Mouse (Mus musculus): ENCODE results near the gene Mttp.
A peak's percentile ranks its signal among the peaks of the same experiment; 100 is the strongest.
"Not testable (repeated sequence)": the region's sequence is repeated elsewhere in the genome, so short reads cannot be mapped to it uniquely, and the experiment has no call there.

The Mttp gene

DNA sequence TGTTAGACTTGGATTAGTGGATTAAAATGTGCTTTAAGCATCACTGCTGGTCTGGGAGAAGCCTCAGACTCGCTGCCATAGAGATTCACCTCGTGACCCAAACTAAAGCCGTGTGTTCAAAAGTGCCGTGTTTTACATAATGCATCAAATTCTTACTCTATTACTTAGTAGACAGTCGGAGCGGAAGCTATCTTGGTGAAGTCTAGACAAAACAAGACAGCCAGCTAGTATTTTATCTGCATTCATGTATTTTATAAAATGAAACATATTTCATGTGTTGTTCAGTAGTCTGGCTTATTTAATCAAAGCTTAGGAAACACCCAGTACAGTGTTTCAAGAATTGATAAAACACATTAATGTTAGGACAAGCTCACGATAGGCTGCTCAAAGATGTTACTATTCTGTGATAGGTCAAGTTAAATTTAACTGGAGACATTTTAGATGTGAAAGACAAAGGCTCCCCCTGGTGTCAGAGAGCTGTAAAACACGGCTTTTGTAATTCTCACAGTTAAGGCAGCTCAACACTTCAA, at the start of gene Mttp:
TSS of gene Mttp (minus strand) at position 327 of the 530 bp plus-strand sequence.
- DNase-seq (ENCODE audit: low read depth, low spot score), result peak; percentile 83

GRCm38 (mm10) chr3:138193683-138194302, 49.0 kb upstream of the Mttp start, which contains the start of gene 4930579F01Rik:
4930579F01Rik (minus strand) TSS chr3:138193825.
- no peak for DNase-seq (ENCODE audit: low read depth, low spot score)

DNA sequence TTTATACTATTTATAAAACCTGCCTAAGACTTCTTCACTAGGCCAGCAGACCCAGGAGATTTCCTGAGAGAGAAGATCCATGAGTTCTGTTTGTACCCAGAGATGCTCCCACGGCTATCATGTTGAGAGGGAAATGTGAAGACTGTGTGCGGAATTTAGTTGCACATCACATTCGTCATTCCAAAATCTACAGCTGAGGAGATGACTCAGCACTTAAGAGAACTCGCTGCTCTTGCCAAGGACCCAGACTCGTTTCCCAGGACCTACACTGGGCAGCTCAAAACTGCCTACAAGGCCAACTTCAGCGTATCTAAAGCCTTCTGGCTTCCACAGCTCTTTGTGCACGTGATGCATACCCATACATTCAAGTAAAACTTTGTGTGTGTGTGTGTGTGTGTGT, 47.5 kb upstream of the Mttp start:
- no peak for DNase-seq (ENCODE audit: low read depth, low spot score)

DNA sequence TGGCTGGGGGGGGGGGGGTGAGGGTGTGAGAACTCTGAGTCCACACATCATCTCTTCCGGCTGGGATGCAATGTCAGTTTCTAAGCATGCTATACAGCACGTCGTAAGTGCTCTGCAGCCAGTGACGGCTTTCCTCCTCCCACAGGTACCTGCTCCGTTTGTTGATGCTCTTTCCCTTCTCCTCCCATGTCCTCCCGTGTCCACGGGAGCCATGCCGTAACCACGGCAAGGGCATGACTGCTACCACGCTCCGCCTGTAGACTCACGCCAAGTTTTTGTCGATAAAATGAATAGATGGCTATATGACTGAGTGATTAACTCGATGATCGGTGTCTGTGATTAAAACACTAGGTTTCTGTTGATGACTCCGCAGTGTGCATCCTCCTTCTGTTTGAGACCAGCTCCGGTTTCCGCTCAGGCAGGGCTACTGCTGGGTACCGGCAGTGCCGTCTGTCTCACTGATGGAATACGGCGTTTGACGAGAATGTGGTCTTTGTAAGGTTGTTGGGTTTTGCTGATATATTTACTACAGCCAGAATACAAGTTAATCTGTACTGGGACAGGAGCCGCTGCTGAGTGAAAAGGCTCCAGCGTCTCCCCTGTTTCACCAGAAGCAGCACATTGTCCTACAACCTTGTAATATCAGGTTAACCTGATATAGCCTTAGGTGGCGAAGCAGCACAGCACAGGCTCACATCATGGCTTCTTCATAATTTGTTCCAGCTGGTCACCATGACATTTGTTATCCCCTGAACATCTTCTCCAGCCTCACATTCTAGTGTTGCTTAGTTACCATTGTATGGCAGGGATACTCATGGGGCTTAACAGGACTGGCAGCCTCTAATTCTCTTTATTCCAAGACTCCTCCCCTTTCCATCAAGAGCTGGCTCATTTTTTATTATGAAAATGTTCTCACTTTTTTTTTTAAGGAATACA, 41.5 kb upstream of the Mttp start:
- DNase-seq (ENCODE audit: low read depth, low spot score), result no peak

- DNase-seq (ENCODE audit: low read depth, low spot score), result no peak
Observed at GRCm38 (mm10) chr3:138185290-138185689, 40.5 kb upstream of the Mttp start.

DNA sequence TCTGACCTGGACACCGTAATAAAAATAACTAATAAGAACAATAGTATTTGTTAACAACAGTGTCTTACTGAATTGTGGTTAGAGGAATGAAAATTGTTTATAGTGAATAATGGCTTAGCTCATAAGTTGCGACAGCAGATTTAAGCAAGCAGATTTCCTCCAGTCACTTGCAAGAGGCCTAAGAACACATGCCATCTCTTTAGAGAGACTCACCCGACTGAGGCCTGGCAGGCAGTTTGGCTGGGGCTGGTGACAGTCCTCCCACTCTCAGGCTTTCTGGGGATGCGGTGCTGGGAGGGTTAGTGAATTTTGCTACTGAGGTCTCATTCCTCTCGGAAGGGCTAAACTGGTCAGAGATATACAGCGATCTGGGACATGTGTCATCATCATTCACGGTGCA, 38.6 kb upstream of the Mttp start:
- no peak for DNase-seq (ENCODE audit: low read depth, low spot score)

DNA sequence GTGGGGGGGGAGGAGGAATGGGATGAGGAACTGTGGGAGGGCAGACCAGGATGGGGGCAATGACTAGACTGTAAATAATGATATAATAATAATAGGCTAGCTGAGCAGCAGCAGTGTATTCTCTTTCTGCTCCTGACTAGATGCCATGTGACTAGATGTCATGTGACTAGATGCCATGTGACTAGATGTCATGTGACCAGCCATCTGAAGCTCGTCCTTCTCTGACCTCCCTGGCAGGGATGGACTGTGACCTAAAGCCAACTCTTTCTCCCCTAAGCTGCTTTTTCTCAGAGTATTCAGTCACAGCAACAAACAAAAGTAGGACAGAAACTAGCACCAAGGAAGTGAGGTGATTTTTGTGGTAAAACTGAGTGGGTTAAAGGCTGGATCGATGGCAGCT, 37.3 kb upstream of the Mttp start:
- no peak for DNase-seq (ENCODE audit: low read depth, low spot score)

- DNase-seq (ENCODE audit: low read depth, low spot score), result no peak
Observed at GRCm38 (mm10) chr3:138175551-138175950, 30.8 kb upstream of the Mttp start.

DNA sequence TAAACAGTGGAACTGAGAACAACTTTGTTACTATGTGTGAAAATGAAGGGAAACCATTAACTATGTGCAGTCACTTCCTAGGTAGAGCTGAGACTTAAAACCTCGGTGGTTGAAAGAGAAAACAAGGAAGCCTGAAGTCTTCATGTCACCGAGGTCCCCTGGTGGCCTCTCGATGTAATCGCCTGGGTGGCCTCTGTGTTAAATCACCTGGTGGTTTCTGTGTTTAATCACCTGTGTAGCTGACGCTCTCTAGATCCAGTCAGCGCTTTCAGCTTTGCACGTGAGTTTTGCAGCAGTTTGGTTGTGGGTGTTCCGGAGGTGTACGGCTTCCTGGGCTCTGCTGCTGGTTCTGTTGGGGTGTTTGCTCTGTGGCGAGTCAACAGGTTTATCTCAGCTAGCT, 28.5 kb upstream of the Mttp start:
- no peak for DNase-seq (ENCODE audit: low read depth, low spot score)

DNA sequence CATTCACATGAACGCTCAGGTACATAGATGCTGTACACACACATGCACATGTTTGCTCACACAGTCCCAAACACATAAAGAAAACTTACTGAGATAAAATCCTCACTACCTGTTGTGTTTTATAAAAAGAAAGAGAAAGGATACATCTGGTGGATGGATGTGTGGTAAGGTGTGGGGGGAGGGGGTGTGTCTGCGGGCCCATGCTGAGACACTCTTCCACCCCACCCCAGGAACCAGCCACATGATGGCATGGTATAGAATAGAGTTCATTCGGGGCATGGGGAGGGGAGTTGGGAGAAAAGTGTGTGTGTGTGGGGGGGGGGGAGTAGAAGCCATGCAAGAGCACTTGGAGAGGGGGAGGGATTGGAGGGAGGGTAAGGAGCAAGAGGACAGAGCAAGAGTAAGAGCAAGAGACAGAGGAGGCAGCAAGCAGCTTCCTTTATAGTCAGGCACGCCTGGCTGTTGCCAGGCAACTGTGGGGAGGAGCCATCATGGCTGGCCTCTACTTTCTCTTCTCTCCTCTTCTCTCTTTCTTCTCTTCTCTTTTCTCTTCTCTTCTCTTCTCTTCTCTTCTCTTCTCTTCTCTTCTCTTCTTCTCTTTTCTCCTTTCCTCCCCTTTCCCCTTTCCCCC, 17.9 kb upstream of the Mttp start:
- DNase-seq (ENCODE audit: low read depth, low spot score), result no peak

DNA sequence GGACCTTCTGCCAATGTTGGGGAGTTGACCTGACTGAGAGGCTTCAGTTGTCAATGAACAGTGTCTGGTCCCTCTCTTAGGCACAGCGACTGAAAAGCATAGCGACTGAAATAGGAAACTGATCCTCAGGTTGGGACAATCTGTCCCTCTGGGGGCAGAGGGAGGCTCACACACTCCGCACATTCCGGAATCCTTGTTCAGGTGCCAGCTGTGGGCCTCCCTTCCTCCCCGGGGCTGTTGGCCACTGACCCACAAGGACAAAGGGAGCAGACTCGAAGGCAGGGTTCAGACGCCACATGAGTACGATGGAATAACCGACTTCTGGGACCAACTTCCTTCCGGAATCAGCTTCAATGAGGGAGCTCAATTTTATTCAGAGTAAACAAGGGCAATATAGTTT, 16.9 kb upstream of the Mttp start:
- no peak for DNase-seq (ENCODE audit: low read depth, low spot score)

DNA sequence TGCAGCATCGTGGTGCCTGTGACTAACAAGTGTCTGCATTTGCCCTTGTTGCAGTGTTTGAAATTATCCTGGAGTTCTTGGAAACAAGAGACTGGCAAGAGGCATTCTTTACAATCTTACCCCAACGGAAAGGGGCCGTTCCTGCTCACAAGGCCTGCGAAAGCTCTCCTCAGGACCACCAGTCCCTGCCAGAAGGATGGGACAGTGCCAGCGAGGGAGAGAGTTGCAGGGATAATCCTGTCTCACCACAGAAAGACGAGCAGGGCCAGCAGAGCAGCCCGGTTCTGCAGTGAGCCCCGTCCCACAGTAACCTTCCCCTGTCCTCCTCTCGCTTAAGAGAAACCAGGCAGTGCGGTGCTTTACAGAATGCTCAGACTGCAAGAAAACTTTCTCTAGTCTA, 11.9 kb upstream of the Mttp start:
- no peak for DNase-seq (ENCODE audit: low read depth, low spot score)

DNA sequence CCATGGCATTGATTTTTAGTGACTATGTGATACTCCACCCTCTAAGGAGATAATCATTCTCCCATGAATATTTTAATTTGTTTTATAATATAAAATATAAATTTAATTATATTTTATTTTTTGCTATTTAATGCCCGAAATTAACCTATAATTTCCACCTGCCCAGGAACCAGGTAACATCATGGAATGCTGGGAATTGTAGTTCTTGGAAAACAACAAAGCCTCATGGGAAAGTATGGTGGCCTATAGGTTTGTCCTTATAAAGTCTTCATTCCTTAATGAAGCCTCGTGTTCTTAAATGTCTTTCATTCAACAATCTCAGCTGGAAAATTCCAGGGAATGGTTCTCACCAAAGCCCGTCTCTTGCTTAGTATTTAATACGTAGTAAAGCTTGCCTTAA, 10.3 kb upstream of the Mttp start:
- no peak for DNase-seq (ENCODE audit: low read depth, low spot score)

DNA sequence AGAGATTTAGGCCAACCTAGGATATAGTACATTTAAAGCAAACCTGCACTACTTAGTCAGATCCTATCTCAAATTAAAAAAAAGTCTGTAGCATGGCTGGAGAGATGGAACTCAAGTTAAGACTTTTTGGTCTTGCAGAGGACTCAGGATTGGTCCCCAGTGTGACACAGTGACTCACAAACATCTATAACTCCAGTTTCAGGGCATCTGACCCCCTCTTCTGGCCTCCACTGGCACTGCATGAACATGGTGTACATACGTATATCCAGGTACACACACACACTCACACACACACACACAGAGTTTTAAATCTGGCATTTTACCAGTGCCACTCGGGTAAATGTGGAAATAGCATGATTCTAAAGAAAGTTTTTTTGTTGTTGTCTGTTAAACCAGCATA, 4.0 kb upstream of the Mttp start:
- no peak for DNase-seq (ENCODE audit: low read depth, low spot score)

DNA sequence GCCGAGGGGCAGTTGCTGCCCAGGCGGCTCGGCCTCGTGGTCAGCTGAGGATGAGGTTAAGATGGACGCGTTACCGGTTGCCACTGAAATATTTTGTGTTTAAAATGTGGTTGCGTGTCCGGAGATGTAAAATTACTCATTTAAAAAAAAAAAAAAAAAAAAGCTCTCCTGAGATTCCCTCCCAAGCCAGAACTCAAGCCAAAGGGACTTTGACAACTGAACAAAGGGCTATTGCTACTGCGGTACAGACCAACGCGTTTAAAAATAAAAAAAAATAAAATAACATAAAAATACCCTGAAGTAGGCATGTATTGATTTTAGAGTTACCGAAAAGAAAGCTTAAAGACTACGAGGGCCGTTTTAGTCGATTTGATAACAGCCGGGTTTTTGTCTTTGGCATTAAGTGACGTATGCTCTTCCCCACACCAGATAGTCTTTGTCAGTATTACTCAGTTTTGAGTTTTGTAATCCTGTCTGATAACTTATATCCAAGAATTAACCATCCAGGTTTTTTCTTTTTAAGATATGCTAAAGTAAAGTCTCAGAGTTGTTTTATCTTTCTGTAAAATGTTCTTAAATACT, 617 bp downstream of the Mttp start:
- DNase-seq (ENCODE audit: low read depth, low spot score), result no peak

GRCm38 (mm10) chr3:138143315-138144059, 1.3 kb downstream of the Mttp start, which contains the start of gene Trmt10a:
Trmt10a (plus strand) TSS chr3:138143448.
- peak; percentile 96 for DNase-seq (ENCODE audit: low read depth, low spot score)

- no peak for DNase-seq (ENCODE audit: low read depth, low spot score)
Observed at GRCm38 (mm10) chr3:138142733-138143314, 1.9 kb downstream of the Mttp start.

DNA sequence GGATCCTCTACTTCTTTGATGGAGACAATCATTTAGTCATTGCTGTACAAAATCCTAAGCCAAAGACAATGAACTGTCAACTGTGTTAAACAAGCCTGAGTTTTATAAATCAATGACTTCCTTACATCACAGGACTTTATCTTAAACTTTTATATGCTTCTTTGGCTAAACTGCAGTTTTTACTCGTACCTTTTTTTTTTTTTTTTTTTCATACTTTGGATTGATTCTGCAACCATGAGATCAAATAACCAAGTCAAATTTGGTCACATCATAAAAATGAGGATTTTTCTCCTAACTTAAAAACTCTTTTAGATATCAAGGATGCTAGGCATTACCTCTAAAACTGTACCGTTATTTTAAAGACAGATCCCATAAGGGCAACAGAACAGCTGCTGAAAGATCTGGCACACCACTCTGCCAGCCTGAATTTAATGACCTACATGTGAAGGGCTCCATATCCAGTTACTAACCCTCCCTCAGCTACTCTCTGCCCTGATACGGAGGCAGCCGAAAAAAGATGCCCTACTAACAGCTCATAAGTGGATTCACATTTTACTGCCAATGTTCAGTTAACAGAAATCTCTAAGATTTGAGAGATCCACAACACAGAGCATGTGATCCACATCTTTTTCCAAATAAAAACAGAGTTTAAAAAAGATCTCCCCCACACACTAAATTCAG, 2.6 kb downstream of the Mttp start:
- no peak for DNase-seq (ENCODE audit: low read depth, low spot score)

- DNase-seq (ENCODE audit: low read depth, low spot score), result no peak
Observed at GRCm38 (mm10) chr3:138139663-138140062, 5.1 kb downstream of the Mttp start.

DNA sequence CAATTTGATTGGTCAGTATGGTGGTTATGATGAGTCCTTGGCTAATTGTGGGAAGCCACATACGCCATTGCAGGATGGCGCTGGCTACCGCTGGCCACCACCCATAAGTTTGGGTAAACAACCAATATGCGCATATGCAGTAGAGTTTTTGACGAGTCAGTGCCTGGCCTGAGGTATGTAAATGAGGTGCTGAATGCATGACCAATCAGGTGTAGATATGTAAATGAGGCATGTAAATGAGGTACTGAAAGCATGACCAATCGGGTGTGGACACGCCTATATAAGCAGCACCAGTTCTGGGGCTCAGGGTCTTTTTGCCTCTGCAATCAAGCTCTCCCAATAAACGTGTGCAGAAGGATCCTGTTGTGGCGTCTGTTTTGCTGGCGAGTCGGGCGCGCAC, 6.6 kb downstream of the Mttp start:
- DNase-seq (ENCODE audit: low read depth, low spot score), result not testable (repeated sequence)
